Mouse (Mus musculus) intestine, postnatal 0 days (tissue): Measurements from ENCODE around the gene Map4k1. TPM values are rescaled to one million over a fixed set of nuclear protein-coding genes. Genes with fewer than 3 reads are reported as not detected.

Source experiments
- ATAC-seq: fragments of 200-750 bp; cut with Nextera tagmentation; 2 replicates; pipeline ENCODE4 v1.8.0; 2017; ENCODE audit warnings: mild to moderate bottlenecking, moderate TSS enrichment, moderate library complexity
- H3K27ac ChIP-seq: fragments of 300-500 bp; sonication (generic); 2 replicates; pipeline ENCODE4 v1.5.1; 2014; ENCODE audit warnings: mild to moderate bottlenecking, low read depth, low read length, moderate library complexity
- H3K27me3 ChIP-seq: fragments of 300-500 bp; sonication (generic); replicated peaks from 2 replicates; pipeline ENCODE4 v1.6.1; 2014; ENCODE audit warnings: low read length, mixed read lengths; ENCODE audit not compliant: control insufficient read depth, insufficient read depth
- H3K36me3 ChIP-seq: fragments of 300-500 bp; sonication (generic); 2 replicates; pipeline ENCODE4 v1.6.1; 2014; ENCODE audit warnings: mild to moderate bottlenecking, moderate library complexity; ENCODE audit not compliant: control insufficient read depth, insufficient read depth
- H3K4me1 ChIP-seq: fragments of 300-500 bp; sonication (generic); replicated peaks from 2 replicates; pipeline ENCODE4 v1.6.1; 2014; ENCODE audit warnings: antibody characterized with exemption, low read length, mixed read lengths; ENCODE audit not compliant: control insufficient read depth, insufficient read depth
- H3K4me2 ChIP-seq: fragments of 300-500 bp; sonication (generic); replicated peaks from 2 replicates; pipeline ENCODE4 v1.6.1; 2014; ENCODE audit warnings: low read depth, mild to moderate bottlenecking, moderate library complexity
- H3K4me3 ChIP-seq: fragments of 300-500 bp; sonication (generic); 2 replicates; pipeline ENCODE4 v1.5.1; 2014; ENCODE audit warnings: low read depth, low read length
- H3K9ac ChIP-seq: fragments of 300-500 bp; sonication (generic); 2 replicates; pipeline ENCODE4 v1.6.1; 2014; ENCODE audit warnings: mild to moderate bottlenecking, low read depth, low read length
- H3K9me3 ChIP-seq: fragments of 300-500 bp; sonication (generic); 2 replicates; pipeline ENCODE4 v1.6.1; 2016; ENCODE audit warnings: mixed run types; ENCODE audit not compliant: control insufficient read depth
- CTCF ChIP-seq: sonication (generic); IDR thresholded peaks from 2 replicates; pipeline ENCODE4 v1.5.1; 2016; ENCODE audit warnings: low read depth, mild to moderate bottlenecking, control low read depth, antibody characterized with exemption, moderate library complexity
- WGBS: fragments of 180-500 bp; shearing (Covaris S2); extraction: QIAGEN DNeasy Blood & Tissue Kit; methylation state at CpG from one replicate; pipeline ENCODE4 v1.1.7; 2014; 5-methylcytosine and 5-hydroxymethylcytosine counted together
- microRNA-seq: library from miRNA; unstranded; fragments of <30 nt; microRNA quantifications from one replicate; pipeline ENCODE4, GENCODE M21; 2016
- polyA plus RNA-seq: library from polyadenylated mRNA; unstranded; fragments of >200 nt; fragmentation: Nextera tagmentation; extraction: Ambion mirVana; gene quantifications from 2 replicates; pipeline ENCODE4 v1.2.1, GENCODE M21; 2015

Gene Map4k1
- polyA plus RNA-seq, 1 experiment from 2014 or later, result 1.6 TPM

DNA sequence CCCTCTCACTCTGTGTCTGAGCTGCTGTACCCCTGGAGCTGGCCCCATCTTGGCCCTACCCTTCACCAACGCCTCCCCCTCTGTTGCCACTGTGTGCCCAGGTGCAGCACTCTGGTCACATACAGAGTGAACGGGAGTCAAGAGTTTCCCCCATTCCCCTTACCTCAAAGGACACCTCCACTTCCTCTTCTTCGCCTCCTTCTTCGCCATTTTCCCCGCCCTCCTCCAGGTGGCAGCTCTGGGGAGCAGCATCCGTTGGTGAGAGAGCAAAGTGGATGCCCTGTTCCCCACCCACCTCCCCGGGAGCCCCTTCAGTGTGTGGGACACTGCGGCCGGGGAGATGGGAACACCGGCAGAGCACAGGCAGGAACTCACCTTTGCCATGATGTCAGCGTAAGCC, 66.8 kb downstream of the Map4k1 start:
- Histone ChIP-seq H3K36me3 (no peaks in the 10 kb centered on the region), H3K4me1 (no peaks in the 10 kb centered on the region), H3K9ac (no peak overlapping the region), H3K4me3 (no peak overlapping the region), H3K27ac (no peak overlapping the region), H3K9me3 (no peaks in the 10 kb centered on the region), H3K4me2 (no peak overlapping the region), H3K27me3 (peaks cover 18% of the 10 kb centered on the region)
- ATAC-seq, result no peak
- no peak for TF ChIP-seq CTCF
- 79% methylated on average over 11 of the region's 11 CpGs for WGBS

DNA sequence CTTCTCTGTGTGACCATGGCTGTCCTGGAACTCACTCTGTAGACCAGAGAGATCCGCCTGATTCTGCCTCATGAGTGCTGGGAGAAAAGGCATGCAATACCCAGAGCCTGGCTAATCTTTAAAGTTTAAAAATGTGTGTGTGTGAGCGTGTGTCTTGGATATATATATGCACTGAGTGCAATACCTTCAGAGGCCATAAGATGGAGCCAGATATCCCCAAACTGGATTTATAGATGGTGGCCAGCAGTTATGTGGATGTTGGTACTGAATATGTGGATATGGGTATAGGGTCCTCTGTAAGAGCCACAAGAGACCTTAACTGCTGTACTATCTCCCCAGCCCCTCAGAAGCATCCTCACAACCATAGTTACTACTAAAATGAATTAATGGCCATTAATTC, 68.9 kb downstream of the Map4k1 start:
- ATAC-seq, result no peak

DNA sequence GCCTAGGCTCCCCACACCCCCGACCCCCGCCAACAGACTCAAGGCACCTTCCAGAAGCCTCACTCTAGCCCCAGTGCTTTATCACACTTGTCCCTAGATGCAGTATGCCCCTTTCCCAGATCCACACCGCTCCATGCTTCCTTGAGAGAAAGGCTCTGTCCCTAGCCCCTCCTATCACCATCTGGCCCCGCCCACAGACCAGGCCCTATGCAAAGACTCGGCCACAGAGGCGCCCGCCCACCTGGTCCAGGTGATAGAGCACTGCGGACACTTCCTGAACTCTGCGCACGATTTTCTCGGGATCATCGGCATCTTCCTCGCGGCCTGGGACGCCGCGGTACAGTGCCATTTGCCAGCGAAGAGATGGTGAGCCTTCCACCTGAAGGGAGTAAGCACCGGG, 71.0 kb downstream of the Map4k1 start:
- no peak overlapping the region for H3K9ac ChIP-seq
- ATAC-seq, result no peak; the same call in 1 of the 2 replicates
- no peaks in the 10 kb centered on the region for H3K4me1 ChIP-seq
- no peaks in the 10 kb centered on the region for H3K36me3 ChIP-seq
- peaks cover 23% of the 10 kb centered on the region for H3K27me3 ChIP-seq
- H3K27ac ChIP-seq, result no peak overlapping the region
- no peak for TF ChIP-seq CTCF
- no peaks in the 10 kb centered on the region for H3K9me3 ChIP-seq
- no peak overlapping the region for H3K4me3 ChIP-seq
- 5% methylated on average over 19 of the region's 19 CpGs for WGBS
- H3K4me2 ChIP-seq, result peak overlapping the region; percentile 24; the same call in 1 of the 2 replicates

More for the DNA sequence above, 68.9 kb downstream of the Map4k1 start:
- WGBS, result 46% methylated on average over 2 of the region's 2 CpGs
- H3K9ac ChIP-seq, result no peak overlapping the region
- H3K4me1 ChIP-seq, result no peaks in the 10 kb centered on the region
- H3K36me3 ChIP-seq, result no peaks in the 10 kb centered on the region
- TF ChIP-seq CTCF, result peak; percentile 84
- no peak overlapping the region for H3K4me2 ChIP-seq
- no peak overlapping the region for H3K4me3 ChIP-seq
- H3K9me3 ChIP-seq, result no peaks in the 10 kb centered on the region
- H3K27me3 ChIP-seq, result peaks cover 23% of the 10 kb centered on the region
- no peak overlapping the region for H3K27ac ChIP-seq

Small RNAs within 50 kb of the gene (microRNA-seq; reads per million reads assigned to microRNA genes)
- not detected for gene Gm44408

Other genes with a start within 250 kb of the Map4k1 start
- 98.7 and 101 TPM in 2 replicates for gene Mrps12, start 240.2 kb upstream of the Map4k1 start, polyA plus RNA-seq
- gene Sars2, start 240.1 kb upstream of the Map4k1 start, polyA plus RNA-seq, result 8.6 and 9.9 TPM in 2 replicates
- not detected in 2 replicates for gene Ccer2, start 225.9 kb upstream of the Map4k1 start, polyA plus RNA-seq
- gene Sirt2, start 215.3 kb upstream of the Map4k1 start, polyA plus RNA-seq, result 76.8 and 79.2 TPM in 2 replicates
- gene Nfkbib, start 214.5 kb upstream of the Map4k1 start, polyA plus RNA-seq, result 33.1 and 33.2 TPM in 2 replicates
- gene Rinl, start 193.1 kb upstream of the Map4k1 start, polyA plus RNA-seq, result 1.6 and 2.2 TPM in 2 replicates
- gene Hnrnpl, start 173.5 kb upstream of the Map4k1 start, polyA plus RNA-seq, result 144 and 152 TPM in 2 replicates
- gene Ech1, start 156.8 kb upstream of the Map4k1 start, polyA plus RNA-seq, result 402 and 426 TPM in 2 replicates
- gene Lgals4, start 148.2 kb upstream of the Map4k1 start, polyA plus RNA-seq, result 2,376 and 2,464 TPM in 2 replicates
- gene Lgals7, start 118.2 kb upstream of the Map4k1 start, polyA plus RNA-seq, result 1.0 and 2.0 TPM in 2 replicates
- 0.25 and 0.37 TPM in 2 replicates for gene Capn12, start 100.6 kb upstream of the Map4k1 start, polyA plus RNA-seq
- gene Actn4, start 19.7 kb upstream of the Map4k1 start, polyA plus RNA-seq, result 293 and 319 TPM in 2 replicates
- gene Eif3k, start 186 bp upstream of the Map4k1 start, polyA plus RNA-seq, result 282 and 286 TPM in 2 replicates
- gene Ryr1, start 143.1 kb downstream of the Map4k1 start, polyA plus RNA-seq, result 0.43 and 0.63 TPM in 2 replicates
- 0.21 and 0.29 TPM in 2 replicates for gene Rasgrp4, start 152.8 kb downstream of the Map4k1 start, polyA plus RNA-seq
- gene Fam98c, start 174.2 kb downstream of the Map4k1 start, polyA plus RNA-seq, result 75.9 and 83.4 TPM in 2 replicates
- gene Ggn, start 188.2 kb downstream of the Map4k1 start, polyA plus RNA-seq, result 0.27 and 0.34 TPM in 2 replicates
- gene Spred3, start 188.4 kb downstream of the Map4k1 start, polyA plus RNA-seq, result 0.52 and 0.93 TPM in 2 replicates
- 205 and 209 TPM in 2 replicates for gene Psmd8, start 198.7 kb downstream of the Map4k1 start, polyA plus RNA-seq
- gene Catsperg1, start 232.0 kb downstream of the Map4k1 start, polyA plus RNA-seq, result 0.21 and 0.22 TPM in 2 replicates